Mouse (Mus musculus) midbrain, embryonic 13.5 days (tissue): ENCODE measurements at regions not wholly inside any gene's neighbourhood (a gene's known extent, or its start where the extent isn't known, plus 50 kb on each side); places are given as distances from the start of the nearest gene placed in this dataset.
A peak's percentile ranks its signal among the peaks of the same experiment; 100 is the strongest.

Experiments
- ATAC-seq: fragments of 200-750 bp; cut with Nextera tagmentation; 2 replicates; pipeline ENCODE4 v1.8.0; 2017; ENCODE audit warnings: mild to moderate bottlenecking, moderate TSS enrichment, moderate library complexity
- H3K27ac ChIP-seq: fragments of 300-500 bp; sonication (generic); 2 replicates; pipeline ENCODE4 v1.5.1; 2015; ENCODE audit warnings: inconsistent platforms, mild to moderate bottlenecking, moderate library complexity
- H3K27me3 ChIP-seq: fragments of 300-500 bp; sonication (generic); 2 replicates; pipeline ENCODE4 v1.6.1; 2015; ENCODE audit warnings: mild to moderate bottlenecking, inconsistent platforms
- H3K36me3 ChIP-seq: fragments of 300-500 bp; sonication (generic); 2 replicates; pipeline ENCODE4 v1.6.1; 2015; ENCODE audit warnings: mild to moderate bottlenecking, inconsistent platforms
- H3K4me1 ChIP-seq: fragments of 300-500 bp; sonication (generic); replicated peaks from 2 replicates; pipeline ENCODE4 v1.6.1; 2015; ENCODE audit warnings: inconsistent platforms
- H3K4me2 ChIP-seq: fragments of 300-500 bp; sonication (generic); replicated peaks from 2 replicates; pipeline ENCODE4 v1.6.1; 2015; ENCODE audit warnings: moderate library complexity, mild to moderate bottlenecking, inconsistent platforms
- H3K4me3 ChIP-seq: fragments of 300-500 bp; sonication (generic); replicated peaks from 2 replicates; pipeline ENCODE4 v1.5.1; 2015; ENCODE audit warnings: mild to moderate bottlenecking, inconsistent platforms
- H3K9ac ChIP-seq: fragments of 300-500 bp; sonication (generic); replicated peaks from 2 replicates; pipeline ENCODE4 v1.6.1; 2015; ENCODE audit warnings: mild to moderate bottlenecking, inconsistent platforms
- H3K9me3 ChIP-seq: fragments of 300-500 bp; sonication (generic); 2 replicates; pipeline ENCODE4 v1.6.1; 2016; ENCODE audit warnings: mild to moderate bottlenecking, inconsistent platforms
- WGBS: fragments of 180-500 bp; shearing (Covaris S2); methylation state at CpG from one replicate; pipeline ENCODE4 v1.1.7; 2015; 5-methylcytosine and 5-hydroxymethylcytosine counted together

GRCm38 (mm10) chr6:106964337-106964736 is 164.5 kb upstream of the Crbn start:
- no peak overlapping the region for H3K4me2 ChIP-seq
- H3K27ac ChIP-seq: no peak overlapping the region
- H3K9me3 ChIP-seq: 0 out of 2 replicates have a peak, but pooled peaks cover 4% of the 10 kb centered on the region
- no peak overlapping the region for H3K4me3 ChIP-seq
- H3K4me1 ChIP-seq: no peaks in the 10 kb centered on the region
- no peaks in the 10 kb centered on the region for H3K36me3 ChIP-seq
- no peak overlapping the region for H3K9ac ChIP-seq
- ATAC-seq: no peak
- WGBS: 85% methylated on average over 1 of the region's 1 CpGs
- no peaks in the 10 kb centered on the region for H3K27me3 ChIP-seq

GRCm38 (mm10) chr6:106975439-106975838 is 175.6 kb upstream of the Crbn start:
- 76% methylated on average over 2 of the region's 2 CpGs for WGBS
- H3K9me3 ChIP-seq: no peaks in the 10 kb centered on the region
- H3K4me3 ChIP-seq: no peak overlapping the region
- no peak for ATAC-seq
- no peaks in the 10 kb centered on the region for H3K27me3 ChIP-seq
- H3K27ac ChIP-seq: no peak overlapping the region
- no peak overlapping the region for H3K9ac ChIP-seq
- H3K4me2 ChIP-seq: no peak overlapping the region
- no peaks in the 10 kb centered on the region for H3K36me3 ChIP-seq
- peaks cover 18% of the 10 kb centered on the region; the same call in 1 of the 2 replicates for H3K4me1 ChIP-seq

GRCm38 (mm10) chr6:106978721-106979120 is 178.8 kb upstream of the Crbn start:
- peak; percentile 71; the same call in 1 of the 2 replicates for ATAC-seq
- Histone ChIP-seq H3K4me1 (peaks cover 19% of the 10 kb centered on the region; the same call in 1 of the 2 replicates), H3K9ac (no peak overlapping the region)

GRCm38 (mm10) chr6:106979755-106980154 is 179.9 kb upstream of the Crbn start:
- Histone ChIP-seq H3K9me3 (no peaks in the 10 kb centered on the region), H3K27me3 (no peaks in the 10 kb centered on the region), H3K4me3 (no peak overlapping the region), H3K9ac (no peak overlapping the region), H3K36me3 (no peaks in the 10 kb centered on the region), H3K27ac (no peak overlapping the region), H3K4me2 (no peak overlapping the region), H3K4me1 (peaks cover 19% of the 10 kb centered on the region; the same call in 1 of the 2 replicates)
- 72% methylated on average over 3 of the region's 3 CpGs for WGBS
- ATAC-seq: no peak

More at GRCm38 (mm10) chr6:106978721-106979120, 178.8 kb upstream of the Crbn start:
- Histone ChIP-seq H3K4me3 (no peak overlapping the region), H3K4me2 (no peak overlapping the region), H3K36me3 (no peaks in the 10 kb centered on the region), H3K9me3 (no peaks in the 10 kb centered on the region), H3K27ac (no peak overlapping the region), H3K27me3 (no peaks in the 10 kb centered on the region)

GRCm38 (mm10) chr6:106980188-106980587 is 180.3 kb upstream of the Crbn start:
- WGBS: 37% methylated on average over 4 of the region's 4 CpGs
- Histone ChIP-seq H3K9ac (no peak overlapping the region), H3K4me2 (no peak overlapping the region), H3K9me3 (no peaks in the 10 kb centered on the region), H3K4me1 (peaks cover 19% of the 10 kb centered on the region; the same call in 1 of the 2 replicates), H3K27me3 (no peaks in the 10 kb centered on the region), H3K27ac (no peak overlapping the region), H3K4me3 (no peak overlapping the region), H3K36me3 (no peaks in the 10 kb centered on the region)
- ATAC-seq: no peak

GRCm38 (mm10) chr6:106981232-106981631 is 181.4 kb upstream of the Crbn start:
- Histone ChIP-seq H3K36me3 (no peaks in the 10 kb centered on the region), H3K4me1 (peaks cover 19% of the 10 kb centered on the region; the same call in 1 of the 2 replicates), H3K9ac (no peak overlapping the region), H3K4me3 (no peak overlapping the region), H3K27ac (no peak overlapping the region), H3K4me2 (no peak overlapping the region), H3K27me3 (no peaks in the 10 kb centered on the region), H3K9me3 (no peaks in the 10 kb centered on the region)
- ATAC-seq: no peak
- 88% methylated on average over 1 of the region's 1 CpGs for WGBS

GRCm38 (mm10) chr6:106985132-106985801 is 185.4 kb upstream of the Crbn start:
- H3K4me1 ChIP-seq: 0 out of 2 replicates have a peak, but pooled peaks cover 3% of the 10 kb centered on the region

GRCm38 (mm10) chr6:106991586-106991985 is 191.7 kb upstream of the Crbn start:
- ATAC-seq: no peak
- 92% methylated on average over 1 of the region's 1 CpGs for WGBS

More at GRCm38 (mm10) chr6:106985132-106985801, 185.4 kb upstream of the Crbn start:
- Histone ChIP-seq H3K36me3 (no peaks in the 10 kb centered on the region), H3K27ac (no peak overlapping the region), H3K27me3 (no peaks in the 10 kb centered on the region), H3K9ac (no peak overlapping the region), H3K4me3 (no peak overlapping the region), H3K4me2 (no peak overlapping the region), H3K9me3 (no peaks in the 10 kb centered on the region)
- 73% methylated on average over 4 of the region's 4 CpGs for WGBS
- ATAC-seq: no peak

GRCm38 (mm10) chr6:107004406-107005120 is 204.7 kb upstream of the Crbn start:
- Histone ChIP-seq H3K9me3 (no peaks in the 10 kb centered on the region), H3K9ac (no peak overlapping the region), H3K36me3 (no peaks in the 10 kb centered on the region), H3K4me2 (no peak overlapping the region), H3K27ac (no peak overlapping the region), H3K4me1 (no peaks in the 10 kb centered on the region), H3K27me3 (no peaks in the 10 kb centered on the region), H3K4me3 (no peak overlapping the region)
- WGBS: 87% methylated on average over 4 of the region's 4 CpGs
- ATAC-seq: no peak

More at GRCm38 (mm10) chr6:106991586-106991985, 191.7 kb upstream of the Crbn start:
- Histone ChIP-seq H3K36me3 (no peaks in the 10 kb centered on the region), H3K9me3 (no peaks in the 10 kb centered on the region), H3K4me1 (no peaks in the 10 kb centered on the region), H3K9ac (no peak overlapping the region), H3K4me2 (no peak overlapping the region), H3K27ac (no peak overlapping the region), H3K4me3 (no peak overlapping the region), H3K27me3 (no peaks in the 10 kb centered on the region)

- H3K27me3 ChIP-seq: no peaks in the 10 kb centered on the region
- H3K4me3 ChIP-seq: no peak overlapping the region
- peak; percentile 79 for ATAC-seq
- no peak overlapping the region for H3K4me2 ChIP-seq
- H3K4me1 ChIP-seq: peaks cover 18% of the 10 kb centered on the region
- H3K9ac ChIP-seq: no peak overlapping the region
- no peaks in the 10 kb centered on the region for H3K9me3 ChIP-seq
- WGBS: 45% methylated on average over 4 of the region's 4 CpGs
- H3K27ac ChIP-seq: peak overlapping the region; percentile 14; the same call in 1 of the 2 replicates
- H3K36me3 ChIP-seq: no peaks in the 10 kb centered on the region
Measured at GRCm38 (mm10) chr6:107010785-107011184, 210.9 kb upstream of the Crbn start.

- 3% methylated on average over 9 of the region's 9 CpGs for WGBS
- Histone ChIP-seq H3K4me2 (peak overlapping the region; percentile 44), H3K36me3 (no peaks in the 10 kb centered on the region), H3K27me3 (no peaks in the 10 kb centered on the region), H3K4me3 (0 out of 2 replicates have a peak overlapping the region, but pooled peaks have one; percentile 11), H3K9ac (0 out of 2 replicates have a peak overlapping the region, but pooled peaks have one; percentile 19), H3K9me3 (no peaks in the 10 kb centered on the region), H3K4me1 (peaks cover 18% of the 10 kb centered on the region), H3K27ac (peak overlapping the region; percentile 75)
- peak; percentile 85 for ATAC-seq
Measured at GRCm38 (mm10) chr6:107012938-107013511, 213.1 kb upstream of the Crbn start.

- no peaks in the 10 kb centered on the region for H3K4me1 ChIP-seq
- no peaks in the 10 kb centered on the region for H3K27me3 ChIP-seq
- H3K9me3 ChIP-seq: no peaks in the 10 kb centered on the region
- 89% methylated on average over 3 of the region's 3 CpGs for WGBS
- no peak overlapping the region for H3K4me3 ChIP-seq
- ATAC-seq: no peak
- H3K4me2 ChIP-seq: no peak overlapping the region
- no peak overlapping the region for H3K27ac ChIP-seq
- H3K9ac ChIP-seq: no peak overlapping the region
- no peaks in the 10 kb centered on the region for H3K36me3 ChIP-seq
Measured at GRCm38 (mm10) chr6:107019126-107019525, 219.2 kb upstream of the Crbn start.
